Mouse (Mus musculus) kidney, adult 2 months (tissue): Measurements from ENCODE around the gene Bloc1s1.

Experiments
- CTCF ChIP-seq: fragments of 200-500 bp; conservative IDR thresholded peaks from 2 replicates; pipeline ENCODE4 v1.5.1; 2011; ENCODE audit warnings: low read depth, mild to moderate bottlenecking, control low read depth, low read length, moderate library complexity, mixed read lengths; ENCODE audit not compliant: insufficient read depth, insufficient read length
- POLR2A ChIP-seq: fragments of 200-500 bp; IDR thresholded peaks from one replicate; pipeline ENCODE4 v1.6.1; 2011; ENCODE audit warnings: low read depth, low read length, control low read depth

DNA sequence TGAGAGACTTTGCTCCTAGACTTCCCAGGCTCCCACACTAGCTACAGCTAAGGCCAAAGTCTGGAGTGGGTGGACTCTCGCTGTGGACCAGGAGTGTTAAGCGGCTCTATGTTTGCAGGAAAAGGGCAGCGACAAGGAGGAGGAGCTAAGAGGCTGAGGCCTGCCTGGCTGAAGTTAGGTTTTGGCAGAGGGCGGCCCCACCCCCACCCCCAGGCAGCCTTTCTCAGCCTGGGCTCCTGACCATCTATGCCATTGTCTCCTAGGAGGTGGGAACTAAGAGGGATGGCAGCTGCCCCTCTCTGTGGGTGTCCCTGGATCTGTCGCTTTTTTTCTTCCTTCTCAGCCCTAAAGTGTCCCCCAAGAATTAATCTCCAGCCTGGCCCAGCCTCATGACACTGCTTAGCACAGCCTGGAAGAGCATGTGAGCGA, 4.6 kb downstream of the Bloc1s1 start:
- no peak for TF ChIP-seq POLR2A
- TF ChIP-seq CTCF = no peak
